Mouse (Mus musculus) left cerebral cortex, postnatal 14 days (tissue): ENCODE data around the gene Krt14. TPM values are rescaled to one million over a fixed set of nuclear protein-coding genes. Genes with fewer than 3 reads are reported as not detected.
A peak's percentile ranks its signal among the peaks of the same experiment; 100 is the strongest.
"Not testable (repeated sequence)": the region's sequence is repeated elsewhere in the genome, so short reads cannot be mapped to it uniquely, and the experiment has no call there.

Experiments
- DNase-seq, 2 experiments: peaks; one replicate each; pipeline ENCODE4 v3.0.0; 2021 to 2022; ENCODE audit warnings: low spot score in 2 of 2, mixed read lengths in 1 of 2
- intact Hi-C: fragments of 180-260 bp; cut with DNase I; formaldehyde crosslinking; loops from one replicate; pipeline ENCODE4 v1.15.1; 2025
- long read RNA-seq, 2 experiments: library from polyadenylated mRNA; stranded (forward); transcript quantifications; one replicate each; pipeline ENCODE4 v2.0.0; 2021
- total RNA-seq, 2 experiments: library from RNA; stranded (reverse); gene quantifications; 2 replicates each; pipeline ENCODE4 v1.2.3; 2021

Krt14 gene
- not detected for total RNA-seq
- long read RNA-seq, experiment 1: 0 reads
- long read RNA-seq, experiment 2: 0 reads

GRCm38 (mm10) chr11:100207498-100207897 is at the start of gene Krt14:
Gene Krt14 (minus strand): TSS chr11:100207548.
- intact Hi-C loops: no loop called here

GRCm38 (mm10) chr11:100255514-100255913 is 48.2 kb upstream of the Krt14 start:
- no peak for DNase-seq
- intact Hi-C loops: no loop called here

More at GRCm38 (mm10) chr11:100207498-100207897, at the start of gene Krt14:
- no peak for DNase-seq

- intact Hi-C loops: no loop called here
- peak in 1 of 2 experiments; percentile 9 for DNase-seq
These were observed 47.2 kb upstream of the Krt14 start for GRCm38 (mm10) chr11:100254360-100255090.

- DNase-seq: no peak
- intact Hi-C loops: no loop called here
These were observed 41.6 kb upstream of the Krt14 start, which contains the start of gene Krt16 for GRCm38 (mm10) chr11:100248852-100249465. Gene Krt16 (minus strand): TSS chr11:100248902.

- DNase-seq, intact Hi-C loops: not testable (repeated sequence)
These were observed 39.1 kb upstream of the Krt14 start for GRCm38 (mm10) chr11:100246471-100246870.

- intact Hi-C loops, DNase-seq: not testable (repeated sequence)
These were observed 32.9 kb upstream of the Krt14 start for GRCm38 (mm10) chr11:100240272-100240671.

GRCm38 (mm10) chr11:100221741-100222140 is 14.4 kb upstream of the Krt14 start:
- peak; percentile 11 to 24 for DNase-seq
- intact Hi-C loops: no loop called here

- no peak for DNase-seq
- intact Hi-C loops: no loop called here
These were observed 12.0 kb upstream of the Krt14 start for GRCm38 (mm10) chr11:100219304-100219703.

GRCm38 (mm10) chr11:100208542-100208941 is 1.2 kb upstream of the Krt14 start:
- intact Hi-C loops: no loop called here
- DNase-seq: no peak

- intact Hi-C loops: no loop called here
- no peak for DNase-seq
These were observed 3.9 kb downstream of the Krt14 start for GRCm38 (mm10) chr11:100203448-100203847.

GRCm38 (mm10) chr11:100202906-100203305 is 4.4 kb downstream of the Krt14 start:
- intact Hi-C loops: no loop called here
- DNase-seq: no peak

GRCm38 (mm10) chr11:100200104-100200820 is 7.1 kb downstream of the Krt14 start:
- peak; percentile 38 to 44 for DNase-seq
- intact Hi-C loops: no loop called here

- intact Hi-C loops: no loop called here
- peak; percentile 43 to 46 for DNase-seq
These were observed 8.7 kb downstream of the Krt14 start for GRCm38 (mm10) chr11:100198666-100199065.

GRCm38 (mm10) chr11:100192992-100193391 is 14.4 kb downstream of the Krt14 start, which contains the start of gene Krt9:
Gene Krt9 (minus strand): TSS chr11:100193246.
- peak; percentile 38 to 60 for DNase-seq

GRCm38 (mm10) chr11:100191820-100192219 is 15.5 kb downstream of the Krt14 start:
- intact Hi-C loops: no loop called here
- DNase-seq: peak in 1 of 2 experiments; percentile 28

More at GRCm38 (mm10) chr11:100192992-100193391, 14.4 kb downstream of the Krt14 start, which contains the start of gene Krt9:
- intact Hi-C loops: no loop called here

GRCm38 (mm10) chr11:100186736-100187135 is 20.6 kb downstream of the Krt14 start:
- no peak for DNase-seq
- intact Hi-C loops: no loop called here

- intact Hi-C loops: no loop called here
- DNase-seq: no peak
These were observed 25.6 kb downstream of the Krt14 start for GRCm38 (mm10) chr11:100181725-100182124.

GRCm38 (mm10) chr11:100179260-100179659 is 28.1 kb downstream of the Krt14 start:
- intact Hi-C loops: no loop called here
- peak; percentile 19 to 41 for DNase-seq

- intact Hi-C loops: no loop called here
- DNase-seq: peak; percentile 18 to 36
These were observed 29.0 kb downstream of the Krt14 start for GRCm38 (mm10) chr11:100178307-100178706.

GRCm38 (mm10) chr11:100176791-100177190 is 30.6 kb downstream of the Krt14 start:
- intact Hi-C loops: no loop called here
- no peak for DNase-seq
